Mouse (Mus musculus) embryonic fibroblast, embryonic 13.5 days (primary cell): ENCODE data around the gene Cacna1d.

Experiments
- CTCF ChIP-seq: IDR thresholded peaks from 2 replicates; pipeline ENCODE4 v1.5.1; 2011; ENCODE audit warnings: mild to moderate bottlenecking, control low read depth, low read length, moderate library complexity, borderline replicate concordance; ENCODE audit not compliant: insufficient read depth
- POLR2A ChIP-seq: IDR thresholded peaks from 2 replicates; pipeline ENCODE4 v1.6.1; 2011; ENCODE audit warnings: low read depth, mild to moderate bottlenecking, control low read depth, low read length, moderate library complexity

GRCm38 (mm10) chr14:30435316-30435715, 55.9 kb downstream of the Cacna1d start:
- TF ChIP-seq CTCF (no peak), POLR2A (no peak)
